Mouse (Mus musculus) lung, embryonic 14.5 days (tissue): ENCODE measurements at regions not wholly inside any gene's neighbourhood (a gene's known extent, or its start where the extent isn't known, plus 50 kb on each side); places are given as distances from the start of the nearest gene placed in this dataset.
A peak's percentile ranks its signal among the peaks of the same experiment; 100 is the strongest.

Source experiments
- ATAC-seq: fragments of 200-750 bp; cut with Nextera tagmentation; 2 replicates; pipeline ENCODE4 v1.8.0; 2017; ENCODE audit warnings: mild to moderate bottlenecking, moderate TSS enrichment, moderate library complexity; ENCODE audit not compliant: insufficient read depth
- DNase-seq: peaks from one replicate; pipeline ENCODE4 v3.0.0-alpha.2; 2015
- H3K27ac ChIP-seq: fragments of 300-500 bp; sonication (generic); 2 replicates; pipeline ENCODE4 v1.5.1; 2014; ENCODE audit warnings: low read depth, mild to moderate bottlenecking, moderate library complexity
- H3K27me3 ChIP-seq: fragments of 300-500 bp; sonication (generic); 2 replicates; pipeline ENCODE4 v1.6.1; 2014; ENCODE audit warnings: low read length, control low read depth; ENCODE audit not compliant: insufficient read depth
- H3K36me3 ChIP-seq: fragments of 300-500 bp; sonication (generic); 2 replicates; pipeline ENCODE4 v1.6.1; 2014; ENCODE audit warnings: control low read depth; ENCODE audit not compliant: insufficient read depth
- H3K4me1 ChIP-seq: fragments of 300-500 bp; sonication (generic); 2 replicates; pipeline ENCODE4 v1.6.1; 2014; ENCODE audit warnings: antibody characterized with exemption, control low read depth; ENCODE audit not compliant: insufficient read depth
- H3K4me2 ChIP-seq: fragments of 300-500 bp; sonication (generic); 2 replicates; pipeline ENCODE4 v1.6.1; 2014; ENCODE audit warnings: mild to moderate bottlenecking
- H3K4me3 ChIP-seq: fragments of 300-500 bp; sonication (generic); 2 replicates; pipeline ENCODE4 v1.5.1; 2014; ENCODE audit warnings: low read depth, low read length
- H3K9ac ChIP-seq: fragments of 300-500 bp; sonication (generic); 2 replicates; pipeline ENCODE4 v1.6.1; 2014
- H3K9me3 ChIP-seq: fragments of 300-500 bp; sonication (generic); 2 replicates; pipeline ENCODE4 v1.6.1; 2016; ENCODE audit warnings: low read depth, low read length, control low read depth
- CTCF ChIP-seq: IDR thresholded peaks from 2 replicates; pipeline ENCODE4 v1.5.1; 2016; ENCODE audit warnings: antibody characterized with exemption, low read depth
- WGBS: fragments of 180-500 bp; shearing (Covaris S2); extraction: QIAGEN DNeasy Blood & Tissue Kit; methylation state at CpG from one replicate; pipeline ENCODE4 v1.1.7; 2014; 5-methylcytosine and 5-hydroxymethylcytosine counted together

DNA sequence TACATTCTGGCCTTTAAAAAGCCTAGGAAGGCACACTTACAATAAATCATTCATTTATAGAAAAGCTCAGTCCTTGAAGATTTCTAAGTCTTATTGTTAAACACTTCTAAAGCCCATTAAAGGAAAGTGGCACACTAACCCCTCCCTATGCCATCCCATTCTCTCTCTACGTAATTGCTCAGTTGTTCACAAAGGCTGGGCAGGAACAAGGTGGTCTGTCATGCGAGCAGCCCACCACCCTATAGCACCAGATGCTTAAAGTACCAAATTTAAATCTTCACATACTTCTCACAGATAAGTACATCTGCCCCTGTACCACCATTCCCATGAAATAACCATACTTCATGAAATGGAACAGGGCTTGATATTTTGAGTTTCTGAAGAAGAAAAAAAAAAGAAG lies 156.1 kb upstream of the Actbl2 start:
- no peak overlapping the region for H3K27ac ChIP-seq

GRCm38 (mm10) chr13:111099252-111099651 lies 155.6 kb upstream of the Actbl2 start:
- no peak for TF ChIP-seq CTCF
- Histone ChIP-seq H3K27ac (no peak overlapping the region), H3K9me3 (no peaks in the 10 kb centered on the region), H3K4me1 (no peaks in the 10 kb centered on the region), H3K4me3 (no peak overlapping the region), H3K4me2 (no peak overlapping the region), H3K36me3 (no peaks in the 10 kb centered on the region), H3K27me3 (no peaks in the 10 kb centered on the region), H3K9ac (no peak overlapping the region)
- no peak; the same call in 1 of the 2 replicates for ATAC-seq
- peak; percentile 15 for DNase-seq
- WGBS, result 76% methylated on average over 6 of the region's 6 CpGs

More for the DNA sequence above, 156.1 kb upstream of the Actbl2 start:
- no peak for TF ChIP-seq CTCF
- no peaks in the 10 kb centered on the region for H3K36me3 ChIP-seq
- H3K4me2 ChIP-seq, result no peak overlapping the region
- H3K27me3 ChIP-seq, result no peaks in the 10 kb centered on the region
- no peak overlapping the region for H3K4me3 ChIP-seq
- no peak overlapping the region for H3K9ac ChIP-seq
- ATAC-seq, result no peak
- no peaks in the 10 kb centered on the region for H3K9me3 ChIP-seq
- no peaks in the 10 kb centered on the region for H3K4me1 ChIP-seq
- DNase-seq, result no peak
- 72% methylated on average over 2 of the region's 2 CpGs for WGBS

GRCm38 (mm10) chr13:111100448-111100847 lies 154.4 kb upstream of the Actbl2 start:
- no peak for TF ChIP-seq CTCF
- H3K4me2 ChIP-seq, result no peak overlapping the region
- H3K4me1 ChIP-seq, result no peaks in the 10 kb centered on the region
- H3K4me3 ChIP-seq, result no peak overlapping the region
- H3K9ac ChIP-seq, result no peak overlapping the region
- no peak overlapping the region for H3K27ac ChIP-seq
- H3K27me3 ChIP-seq, result no peaks in the 10 kb centered on the region
- H3K36me3 ChIP-seq, result no peaks in the 10 kb centered on the region
- ATAC-seq, result no peak
- 66% methylated on average over 1 of the region's 1 CpGs for WGBS
- DNase-seq, result peak; percentile 9
- no peaks in the 10 kb centered on the region for H3K9me3 ChIP-seq

DNA sequence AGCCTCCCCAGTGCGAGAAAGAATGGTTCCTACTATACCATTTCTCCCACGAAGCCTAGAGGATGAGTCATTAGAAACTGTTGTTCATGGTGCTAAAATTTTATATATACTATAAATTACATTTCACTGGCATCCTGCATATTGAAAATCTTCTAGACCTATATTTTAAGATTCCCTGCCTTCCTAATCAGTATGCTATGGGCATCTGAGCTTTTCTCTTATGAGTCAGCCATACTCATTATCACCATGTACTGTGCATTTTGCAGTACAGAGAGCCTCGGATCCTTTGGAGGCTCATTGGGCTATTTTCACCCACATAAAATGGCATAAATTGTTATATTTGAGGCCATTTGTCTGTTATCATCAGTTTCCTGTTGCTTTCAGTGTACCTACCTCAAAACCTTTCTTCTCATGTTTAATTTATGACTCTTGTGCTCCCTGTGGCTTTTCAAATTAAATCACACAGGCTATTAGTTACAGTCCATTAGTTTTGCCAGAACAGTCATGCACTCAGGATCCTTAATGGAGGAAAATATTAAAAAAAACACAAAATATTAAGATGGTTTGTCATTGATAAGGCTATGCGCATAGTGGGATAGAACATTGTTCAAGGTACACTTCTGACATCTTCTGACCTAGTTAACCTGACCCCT lies 150.1 kb upstream of the Actbl2 start:
- no peak for TF ChIP-seq CTCF
- ATAC-seq (no peak), DNase-seq (no peak)
- WGBS, result 85% methylated on average over 4 of the region's 4 CpGs
- H3K27me3 ChIP-seq, result no peaks in the 10 kb centered on the region
- no peak overlapping the region for H3K27ac ChIP-seq
- no peaks in the 10 kb centered on the region for H3K4me1 ChIP-seq
- no peaks in the 10 kb centered on the region for H3K9me3 ChIP-seq
- no peak overlapping the region for H3K4me3 ChIP-seq
- no peaks in the 10 kb centered on the region for H3K36me3 ChIP-seq
- no peak overlapping the region for H3K9ac ChIP-seq
- no peak overlapping the region for H3K4me2 ChIP-seq

DNA sequence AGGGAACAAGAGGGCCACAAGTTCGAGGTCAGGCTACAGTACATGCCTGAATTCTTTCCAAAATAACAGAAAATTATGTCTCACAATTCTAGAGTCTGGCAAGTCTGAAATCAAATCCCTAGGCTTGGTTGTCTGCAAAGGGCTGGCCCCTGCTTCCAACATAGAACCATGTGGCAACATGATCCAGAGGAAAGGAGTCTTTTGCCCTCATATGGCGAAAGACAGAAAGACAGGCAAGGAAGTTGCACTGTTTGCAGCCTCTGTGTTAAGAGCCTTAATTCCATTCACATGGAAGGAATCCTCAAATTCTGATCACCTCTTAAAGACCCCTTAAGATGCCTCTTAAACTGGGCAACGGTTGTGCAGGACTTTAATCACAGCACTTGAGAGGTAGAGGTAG lies 123.7 kb upstream of the Actbl2 start:
- WGBS, result 69% methylated on average over 3 of the region's 3 CpGs
- DNase-seq, result peak; percentile 34
- Histone ChIP-seq H3K36me3 (no peaks in the 10 kb centered on the region), H3K9ac (no peak overlapping the region), H3K4me3 (no peak overlapping the region), H3K4me1 (no peaks in the 10 kb centered on the region), H3K27ac (no peak overlapping the region), H3K27me3 (no peaks in the 10 kb centered on the region), H3K4me2 (no peak overlapping the region), H3K9me3 (no peaks in the 10 kb centered on the region)
- peak; percentile 37 for TF ChIP-seq CTCF
- ATAC-seq, result no peak

GRCm38 (mm10) chr13:111136392-111136791 lies 118.4 kb upstream of the Actbl2 start:
- ATAC-seq, result no peak
- no peak for TF ChIP-seq CTCF
- DNase-seq, result no peak
- no peak overlapping the region for H3K4me3 ChIP-seq
- H3K27me3 ChIP-seq, result no peaks in the 10 kb centered on the region
- WGBS, result 81% methylated on average over 3 of the region's 3 CpGs
- H3K9me3 ChIP-seq, result no peaks in the 10 kb centered on the region
- no peaks in the 10 kb centered on the region for H3K36me3 ChIP-seq
- H3K27ac ChIP-seq, result no peak overlapping the region
- no peaks in the 10 kb centered on the region for H3K4me1 ChIP-seq
- no peak overlapping the region for H3K9ac ChIP-seq
- H3K4me2 ChIP-seq, result no peak overlapping the region

DNA sequence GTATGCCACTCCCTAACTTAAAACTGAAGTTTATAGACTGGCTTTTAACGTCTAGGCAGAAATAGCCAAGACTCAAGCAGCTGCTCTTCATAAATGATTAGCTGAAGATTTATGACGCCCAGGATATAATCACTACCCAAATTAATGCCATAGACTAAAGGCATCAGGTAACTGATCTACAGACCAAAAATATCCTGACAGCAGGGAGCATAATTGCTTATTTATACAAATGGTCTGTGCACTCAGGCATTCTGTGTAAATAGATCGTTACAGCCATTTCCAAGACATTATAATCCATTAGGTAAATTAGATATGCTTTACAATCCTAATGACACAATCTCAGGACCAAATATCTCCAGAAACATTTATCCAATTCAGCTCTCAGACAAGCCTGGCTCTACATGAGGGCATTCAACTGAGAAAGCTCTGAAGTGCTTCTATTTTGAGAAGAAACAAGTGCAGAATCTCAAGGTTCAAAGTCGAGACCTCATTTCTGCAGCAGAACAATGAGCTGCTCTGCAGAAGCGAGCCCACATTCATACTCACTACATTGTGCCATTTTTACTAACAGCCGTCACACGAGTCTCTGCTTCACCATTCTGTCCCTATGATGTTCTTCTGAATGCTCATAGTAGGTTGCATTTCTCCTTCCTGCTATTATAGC lies 111.9 kb upstream of the Actbl2 start:
- Histone ChIP-seq H3K9ac (no peak overlapping the region), H3K9me3 (no peaks in the 10 kb centered on the region), H3K4me1 (no peaks in the 10 kb centered on the region), H3K27me3 (no peaks in the 10 kb centered on the region), H3K4me3 (no peak overlapping the region), H3K27ac (no peak overlapping the region), H3K36me3 (no peaks in the 10 kb centered on the region), H3K4me2 (no peak overlapping the region)
- 69% methylated on average over 7 of the region's 7 CpGs for WGBS
- no peak for ATAC-seq
- DNase-seq, result no peak
- TF ChIP-seq CTCF, result no peak
